Mouse (Mus musculus): Measurements from ENCODE around the gene Clec2e. TPM values are rescaled to one million over a fixed set of nuclear protein-coding genes. Genes with fewer than 3 reads are reported as not detected.
"Not testable (repeated sequence)": the region's sequence is repeated elsewhere in the genome, so short reads cannot be mapped to it uniquely, and the experiment has no call there.

Gene Clec2e
- polyA plus RNA-seq (2015; fragmentation: Nextera tagmentation; extraction: Ambion mirVana) = not detected in 2 replicates

- 76% methylated on average over 1 of the region's 1 CpGs for WGBS
- not testable (repeated sequence) for H3K36me3 ChIP-seq (ENCODE audit: control insufficient read depth, insufficient read depth, low read length); H3K9ac ChIP-seq (ENCODE audit: low read depth, low read length); H3K4me2 ChIP-seq (ENCODE audit: low read length); H3K4me3 ChIP-seq (ENCODE audit: low read length); H3K27ac ChIP-seq (ENCODE audit: low read depth, low read length); H3K27me3 ChIP-seq (replicated peaks; ENCODE audit: control insufficient read depth, insufficient read depth, low read length); H3K9me3 ChIP-seq (ENCODE audit: control insufficient read depth, low read length); H3K4me1 ChIP-seq (ENCODE audit: control insufficient read depth, insufficient read depth, low read depth, low read length); ATAC-seq
Measured at GRCm38 (mm10) chr6:129100794-129101193, at the start of gene Clec2e. Gene Clec2e (minus strand): TSS chr6:129100913.

GRCm38 (mm10) chr6:129146812-129147211, 46.1 kb upstream of the Clec2e start:
- Histone ChIP-seq H3K4me3 (ENCODE audit: low read length) (no peak overlapping the region), H3K27me3 (replicated peaks; ENCODE audit: control insufficient read depth, insufficient read depth, low read length) (no peaks in the 10 kb centered on the region), H3K27ac (ENCODE audit: low read depth, low read length) (no peak overlapping the region), H3K9me3 (ENCODE audit: control insufficient read depth, low read length) (no peaks in the 10 kb centered on the region), H3K4me1 (ENCODE audit: control insufficient read depth, insufficient read depth, low read depth, low read length) (no peaks in the 10 kb centered on the region), H3K36me3 (ENCODE audit: control insufficient read depth, insufficient read depth, low read length) (no peaks in the 10 kb centered on the region), H3K9ac (ENCODE audit: low read depth, low read length) (no peak overlapping the region), H3K4me2 (ENCODE audit: low read length) (no peak overlapping the region)
- ATAC-seq = no peak
- WGBS = 99% methylated on average over 2 of the region's 2 CpGs

- WGBS = 77% methylated on average over 4 of the region's 4 CpGs
- H3K4me1 ChIP-seq (ENCODE audit: control insufficient read depth, insufficient read depth, low read depth, low read length) = no peaks in the 10 kb centered on the region
- no peaks in the 10 kb centered on the region for H3K36me3 ChIP-seq (ENCODE audit: control insufficient read depth, insufficient read depth, low read length)
- H3K9me3 ChIP-seq (ENCODE audit: control insufficient read depth, low read length) = no peaks in the 10 kb centered on the region
- H3K4me3 ChIP-seq (ENCODE audit: low read length) = no peak overlapping the region
- no peak overlapping the region for H3K4me2 ChIP-seq (ENCODE audit: low read length)
- no peak overlapping the region for H3K27ac ChIP-seq (ENCODE audit: low read depth, low read length)
- H3K27me3 ChIP-seq (replicated peaks; ENCODE audit: control insufficient read depth, insufficient read depth, low read length) = no peaks in the 10 kb centered on the region
- H3K9ac ChIP-seq (ENCODE audit: low read depth, low read length) = no peak overlapping the region
- ATAC-seq = no peak
Measured at GRCm38 (mm10) chr6:129132604-129133341, 32.1 kb upstream of the Clec2e start.

GRCm38 (mm10) chr6:129126861-129127260, 26.1 kb upstream of the Clec2e start:
- no peaks in the 10 kb centered on the region for H3K4me1 ChIP-seq (ENCODE audit: control insufficient read depth, insufficient read depth, low read depth, low read length)
- H3K4me2 ChIP-seq (ENCODE audit: low read length) = no peak overlapping the region
- H3K9ac ChIP-seq (ENCODE audit: low read depth, low read length) = no peak overlapping the region
- H3K9me3 ChIP-seq (ENCODE audit: control insufficient read depth, low read length) = no peaks in the 10 kb centered on the region
- H3K27ac ChIP-seq (ENCODE audit: low read depth, low read length) = no peak overlapping the region
- no peak overlapping the region for H3K4me3 ChIP-seq (ENCODE audit: low read length)
- H3K36me3 ChIP-seq (ENCODE audit: control insufficient read depth, insufficient read depth, low read length) = no peaks in the 10 kb centered on the region
- no peak for ATAC-seq
- H3K27me3 ChIP-seq (replicated peaks; ENCODE audit: control insufficient read depth, insufficient read depth, low read length) = no peaks in the 10 kb centered on the region

GRCm38 (mm10) chr6:129124531-129124930, 23.8 kb upstream of the Clec2e start:
- not testable (repeated sequence) for H3K27me3 ChIP-seq (replicated peaks; ENCODE audit: control insufficient read depth, insufficient read depth, low read length); H3K36me3 ChIP-seq (ENCODE audit: control insufficient read depth, insufficient read depth, low read length); H3K4me3 ChIP-seq (ENCODE audit: low read length); H3K4me1 ChIP-seq (ENCODE audit: control insufficient read depth, insufficient read depth, low read depth, low read length); H3K27ac ChIP-seq (ENCODE audit: low read depth, low read length); H3K9ac ChIP-seq (ENCODE audit: low read depth, low read length); H3K9me3 ChIP-seq (ENCODE audit: control insufficient read depth, low read length); H3K4me2 ChIP-seq (ENCODE audit: low read length); ATAC-seq

- no peak overlapping the region for H3K9ac ChIP-seq (ENCODE audit: low read depth, low read length)
- H3K36me3 ChIP-seq (ENCODE audit: control insufficient read depth, insufficient read depth, low read length) = no peaks in the 10 kb centered on the region
- 97% methylated on average over 3 of the region's 3 CpGs for WGBS
- H3K27me3 ChIP-seq (replicated peaks; ENCODE audit: control insufficient read depth, insufficient read depth, low read length) = no peaks in the 10 kb centered on the region
- H3K4me3 ChIP-seq (ENCODE audit: low read length) = no peak overlapping the region
- no peaks in the 10 kb centered on the region for H3K9me3 ChIP-seq (ENCODE audit: control insufficient read depth, low read length)
- no peak for ATAC-seq
- no peak overlapping the region for H3K4me2 ChIP-seq (ENCODE audit: low read length)
- no peak overlapping the region for H3K27ac ChIP-seq (ENCODE audit: low read depth, low read length)
- no peaks in the 10 kb centered on the region for H3K4me1 ChIP-seq (ENCODE audit: control insufficient read depth, insufficient read depth, low read depth, low read length)
Measured at GRCm38 (mm10) chr6:129116223-129116622, 15.5 kb upstream of the Clec2e start.

- not testable (repeated sequence) for H3K4me3 ChIP-seq (ENCODE audit: low read length); H3K36me3 ChIP-seq (ENCODE audit: control insufficient read depth, insufficient read depth, low read length); H3K4me2 ChIP-seq (ENCODE audit: low read length); H3K9ac ChIP-seq (ENCODE audit: low read depth, low read length); H3K27ac ChIP-seq (ENCODE audit: low read depth, low read length); H3K9me3 ChIP-seq (ENCODE audit: control insufficient read depth, low read length); H3K4me1 ChIP-seq (ENCODE audit: control insufficient read depth, insufficient read depth, low read depth, low read length); ATAC-seq; H3K27me3 ChIP-seq (replicated peaks; ENCODE audit: control insufficient read depth, insufficient read depth, low read length)
- 88% methylated on average over 3 of the region's 3 CpGs for WGBS
Measured at GRCm38 (mm10) chr6:129114237-129114636, 13.5 kb upstream of the Clec2e start.

- Histone ChIP-seq H3K9me3 (ENCODE audit: control insufficient read depth, low read length) (no peaks in the 10 kb centered on the region), H3K36me3 (ENCODE audit: control insufficient read depth, insufficient read depth, low read length) (no peaks in the 10 kb centered on the region), H3K27me3 (replicated peaks; ENCODE audit: control insufficient read depth, insufficient read depth, low read length) (no peaks in the 10 kb centered on the region), H3K4me3 (ENCODE audit: low read length) (no peak overlapping the region), H3K4me1 (ENCODE audit: control insufficient read depth, insufficient read depth, low read depth, low read length) (no peaks in the 10 kb centered on the region), H3K27ac (ENCODE audit: low read depth, low read length) (no peak overlapping the region), H3K9ac (ENCODE audit: low read depth, low read length) (no peak overlapping the region), H3K4me2 (ENCODE audit: low read length) (no peak overlapping the region)
- ATAC-seq = no peak
- 48% methylated on average over 1 of the region's 1 CpGs for WGBS
Measured at GRCm38 (mm10) chr6:129113769-129114168, 13.1 kb upstream of the Clec2e start.

- no peak overlapping the region for H3K4me3 ChIP-seq (ENCODE audit: low read length)
- H3K4me2 ChIP-seq (ENCODE audit: low read length) = no peak overlapping the region
- no peak overlapping the region for H3K27ac ChIP-seq (ENCODE audit: low read depth, low read length)
- 77% methylated on average over 1 of the region's 1 CpGs for WGBS
- no peaks in the 10 kb centered on the region for H3K9me3 ChIP-seq (ENCODE audit: control insufficient read depth, low read length)
- ATAC-seq = no peak
- no peaks in the 10 kb centered on the region for H3K27me3 ChIP-seq (replicated peaks; ENCODE audit: control insufficient read depth, insufficient read depth, low read length)
- no peak overlapping the region for H3K9ac ChIP-seq (ENCODE audit: low read depth, low read length)
- no peaks in the 10 kb centered on the region for H3K4me1 ChIP-seq (ENCODE audit: control insufficient read depth, insufficient read depth, low read depth, low read length)
- H3K36me3 ChIP-seq (ENCODE audit: control insufficient read depth, insufficient read depth, low read length) = no peaks in the 10 kb centered on the region
Measured at GRCm38 (mm10) chr6:129113030-129113673, 12.4 kb upstream of the Clec2e start.
